In genomic region chr4:58557001-58557400, GRCm38 (mm10) we compare ENCODE assay signal across 24 mouse cellular contexts. TPM values are rescaled to one million over a fixed set of nuclear protein-coding genes. Genes with fewer than 3 reads are reported as not detected.
DNase-seq lines count a peak whose midpoint lies in the region; ATAC-seq lines count a peak whose summit lies in the region.
"Had no signal": no experiment of that assay in that cellular context is flagged by ENCODE, and none has a peak within 500 bp of the region (broad histone marks: within the 10 kb centered on the region; RNA-seq: fewer than 3 reads in every experiment).

No protein-coding gene starts in this region.

- no peak for ATAC-seq in kidney, embryonic 14.5 days (ENCODE audit: low FRiP score, low TSS enrichment)
- ATAC-seq: activated CD4-positive, CD25-positive, alpha-beta regulatory T cell, adult 4 months; CD4-positive, CD25-positive, alpha-beta regulatory T cell, adult 4 months; Patski had no signal

- H3K4me3 ChIP-seq in kidney, embryonic 14.5 days (ENCODE audit: low read length): no peak overlapping the region

- WGBS in kidney, embryonic 14.5 days: 78% methylated on average over 3 of the region's 3 CpGs

- H3K27ac ChIP-seq in kidney, embryonic 14.5 days (ENCODE audit: low read depth, low read length): no peak overlapping the region

- H3K9me3 ChIP-seq in kidney, embryonic 14.5 days (ENCODE audit: control insufficient read depth, low read length): no peaks in the 10 kb centered on the region

- 0 out of 2 replicates have a peak, but pooled peaks cover 5% of the 10 kb centered on the region for H3K4me1 ChIP-seq in kidney, embryonic 14.5 days (ENCODE audit: control insufficient read depth, insufficient read depth, low read length)

- DNase-seq in heart, adult 11 months: peak; percentile 78
- no peak for DNase-seq in heart, postnatal 10 days
- DNase-seq in R1 (ENCODE audit: low read depth, low spot score): peak; percentile 71
- DNase-seq in ZHBTc4 (ENCODE audit: low read depth, low spot score): peak; percentile 52
- no peak for DNase-seq in embryo, embryonic 11 days
- DNase-seq: adrenal gland, adult 2 months; adrenal gland, adult 8-10 months; adrenal gland, postnatal 10 days; adrenal gland, postnatal 14 days; adrenal gland, postnatal 25 days; adrenal gland, postnatal 36 days; B cell, adult 2 months; cerebellum, adult 11 months; cerebellum, adult 11-12 months; cerebellum, adult 18-20 months; cerebellum, adult 2 months; cerebellum, adult 8-10 months had no signal

- no peak overlapping the region for H3K4me2 ChIP-seq in kidney, embryonic 14.5 days (replicated peaks; ENCODE audit: low read depth, low read length)

- H3K27me3 ChIP-seq in kidney, embryonic 14.5 days (ENCODE audit: control insufficient read depth, insufficient read depth, low read length): no peaks in the 10 kb centered on the region
- H3K27me3 ChIP-seq: CH12.LX, Patski had no signal

- no peaks in the 10 kb centered on the region for H3K36me3 ChIP-seq in kidney, embryonic 14.5 days (ENCODE audit: control insufficient read depth, insufficient read depth, low read length)
- H3K36me3 ChIP-seq: G1E had no signal

- H3K9ac ChIP-seq in kidney, embryonic 14.5 days (ENCODE audit: low read depth, low read length): no peak overlapping the region

- intact Hi-C loops in heart, postnatal 10 days (cut with DNase I): loop anchor here (10.0 kb wide), 1 partner anchor 292 kb away; no protein-coding TSS in a partner anchor

RNA-seq across cellular contexts. Expression of gene Lpar1, which starts 3.3 kb away (rescaled TPM):
- total RNA-seq in heart, postnatal 10 days (2021): 10 to 100 TPM; 20.6 to 25.3 TPM
- 30.0 and 37.4 TPM in 2 replicates for polyA plus RNA-seq in kidney, embryonic 14.5 days (2014; fragmentation: Nextera tagmentation; extraction: Ambion mirVana)
- total RNA-seq: MEL had no signal
- polyA plus RNA-seq: activated CD4-positive, CD25-positive, alpha-beta regulatory T cell, adult 4 months; CD4-positive, CD25-positive, alpha-beta regulatory T cell, adult 4 months; G1E had no signal

Comparison
In these comparisons a context has a peak if more than half of its experiments do, and no peak if none do; other contexts are left out.
1. DNase-seq: peak in heart, adult 11 months (single experiment), R1 (single experiment) and ZHBTc4 (single experiment); none in heart, postnatal 10 days (0 of 2) and embryo, embryonic 11 days (single experiment).